Mouse (Mus musculus): ENCODE results near the gene Csrnp1. TPM values are rescaled to one million over a fixed set of nuclear protein-coding genes. Genes with fewer than 3 reads are reported as not detected.

Gene Csrnp1
- polyA plus RNA-seq, 1 experiment from 2014 or later, result 2.2 TPM

GRCm38 (mm10) chr9:119926497-119926896 is 58.0 kb downstream of the Csrnp1 start:
- peaks cover 91% of the 10 kb centered on the region for H3K36me3 ChIP-seq (replicated peaks)
- no peaks in the 10 kb centered on the region for H3K27me3 ChIP-seq
- no peak overlapping the region for H3K27ac ChIP-seq
- WGBS, result 96% methylated on average over 5 of the region's 5 CpGs
- no peak for ATAC-seq (ENCODE audit: low FRiP score)
- no peak overlapping the region for H3K4me3 ChIP-seq (replicated peaks)
- no peak overlapping the region for H3K4me2 ChIP-seq
- no peaks in the 10 kb centered on the region for H3K4me1 ChIP-seq
- H3K9me3 ChIP-seq, result no peaks in the 10 kb centered on the region
- no peak overlapping the region for H3K9ac ChIP-seq

DNA sequence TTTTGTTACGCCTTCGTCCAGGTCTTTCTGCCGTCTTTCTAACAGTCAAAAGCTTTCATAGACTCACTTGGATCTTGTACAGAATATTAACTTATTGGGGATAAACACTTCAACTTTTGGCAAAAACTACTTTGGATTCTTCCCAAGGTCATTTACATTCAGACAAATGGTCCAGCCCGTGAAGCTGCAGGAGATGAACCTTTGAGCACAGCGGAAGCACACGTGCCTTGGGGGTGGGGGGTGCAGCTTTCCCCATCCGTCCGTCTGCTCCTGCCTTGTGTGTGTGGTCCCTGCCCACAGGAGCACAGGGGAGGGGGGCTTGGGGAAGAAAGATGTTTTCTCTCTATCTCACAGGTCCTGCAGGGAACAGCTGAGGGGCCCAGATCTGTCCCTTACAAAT is 58.7 kb downstream of the Csrnp1 start:
- peaks cover 94% of the 10 kb centered on the region for H3K36me3 ChIP-seq (replicated peaks)
- H3K4me1 ChIP-seq, result no peaks in the 10 kb centered on the region
- no peak overlapping the region for H3K4me2 ChIP-seq
- H3K9ac ChIP-seq, result no peak overlapping the region
- no peaks in the 10 kb centered on the region for H3K9me3 ChIP-seq
- no peaks in the 10 kb centered on the region for H3K27me3 ChIP-seq
- no peak for ATAC-seq (ENCODE audit: low FRiP score)
- WGBS, result 86% methylated on average over 8 of the region's 8 CpGs
- no peak overlapping the region for H3K4me3 ChIP-seq (replicated peaks)
- no peak overlapping the region for H3K27ac ChIP-seq

GRCm38 (mm10) chr9:119925120-119925657 is 59.3 kb downstream of the Csrnp1 start:
- Histone ChIP-seq H3K4me2 (no peak overlapping the region), H3K27ac (no peak overlapping the region), H3K9ac (no peak overlapping the region), H3K4me3 (replicated peaks) (no peak overlapping the region), H3K4me1 (no peaks in the 10 kb centered on the region), H3K36me3 (replicated peaks) (peaks cover 94% of the 10 kb centered on the region), H3K9me3 (no peaks in the 10 kb centered on the region), H3K27me3 (no peaks in the 10 kb centered on the region)
- WGBS, result 92% methylated on average over 16 of the region's 16 CpGs
- no peak for ATAC-seq (ENCODE audit: low FRiP score)

DNA sequence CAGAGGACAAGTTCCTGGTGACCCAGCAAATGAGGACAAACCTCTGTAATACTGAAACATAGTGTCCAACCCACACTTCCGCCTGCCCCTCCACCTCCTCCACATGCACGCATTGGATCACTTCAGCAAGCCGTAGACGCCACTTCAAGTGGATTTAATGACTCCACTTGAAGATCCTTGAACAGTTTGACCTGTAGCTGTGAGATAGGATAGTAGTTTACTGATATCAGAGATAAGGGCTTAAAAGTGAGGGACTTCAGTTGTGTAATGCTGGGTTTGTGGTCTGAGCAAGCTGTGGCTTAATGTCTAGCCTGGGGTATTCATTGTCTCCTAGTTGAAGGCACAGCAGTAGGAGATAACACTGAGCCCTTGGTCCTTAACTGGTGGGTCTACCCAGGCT is 61.0 kb downstream of the Csrnp1 start:
- peaks cover 95% of the 10 kb centered on the region for H3K36me3 ChIP-seq (replicated peaks)
- no peak overlapping the region for H3K4me3 ChIP-seq (replicated peaks)

More for the DNA sequence above, 61.0 kb downstream of the Csrnp1 start:
- Histone ChIP-seq H3K4me1 (no peaks in the 10 kb centered on the region), H3K9ac (no peak overlapping the region), H3K9me3 (no peaks in the 10 kb centered on the region), H3K27me3 (no peaks in the 10 kb centered on the region), H3K4me2 (no peak overlapping the region), H3K27ac (no peak overlapping the region)
- WGBS, result 84% methylated on average over 4 of the region's 4 CpGs
- no peak for ATAC-seq (ENCODE audit: low FRiP score)

Other genes with a start within 250 kb of the Csrnp1 start
- gene Scn11a, start 159.2 kb downstream of the Csrnp1 start, polyA plus RNA-seq (2016; fragmentation: Nextera tagmentation; extraction: Ambion mirVana), result 0.87 and 0.88 TPM in 2 replicates
- gene Wdr48, start 89.8 kb downstream of the Csrnp1 start, polyA plus RNA-seq (2016; fragmentation: Nextera tagmentation; extraction: Ambion mirVana), result 77.1 and 87.1 TPM in 2 replicates
- gene Gorasp1, start 47.1 kb downstream of the Csrnp1 start, polyA plus RNA-seq (2016; fragmentation: Nextera tagmentation; extraction: Ambion mirVana), result 23.1 and 27.7 TPM in 2 replicates
- gene Ttc21a, start 47.1 kb downstream of the Csrnp1 start, polyA plus RNA-seq (2016; fragmentation: Nextera tagmentation; extraction: Ambion mirVana), result 0.24 and 0.36 TPM in 2 replicates
- gene Xirp1, start 38.9 kb upstream of the Csrnp1 start, polyA plus RNA-seq (2016; fragmentation: Nextera tagmentation; extraction: Ambion mirVana), result 0.04 TPM in 1 of 2 replicates, not detected in the other
- 5.1 TPM in 2 replicates for gene Cx3cr1, start 85.2 kb upstream of the Csrnp1 start, polyA plus RNA-seq (2016; fragmentation: Nextera tagmentation; extraction: Ambion mirVana)
- not detected in 2 replicates for gene Ccr8, start 107.5 kb upstream of the Csrnp1 start, polyA plus RNA-seq (2016; fragmentation: Nextera tagmentation; extraction: Ambion mirVana)
- gene Slc25a38, start 125.7 kb upstream of the Csrnp1 start, polyA plus RNA-seq (2016; fragmentation: Nextera tagmentation; extraction: Ambion mirVana), result 28.6 and 32.7 TPM in 2 replicates
- gene Rpsa, start 143.0 kb upstream of the Csrnp1 start, polyA plus RNA-seq (2016; fragmentation: Nextera tagmentation; extraction: Ambion mirVana), result 997 and 1,048 TPM in 2 replicates
- 1.3 and 1.7 TPM in 2 replicates for gene Mobp, start 165.0 kb upstream of the Csrnp1 start, polyA plus RNA-seq (2016; fragmentation: Nextera tagmentation; extraction: Ambion mirVana)

Data from forebrain, embryonic 12.5 days (tissue).